Mouse (Mus musculus): Measurements from ENCODE around the gene Dph2.
A peak's percentile ranks its signal among the peaks of the same experiment; 100 is the strongest.

Dph2 gene

GRCm38 (mm10) chr4:117891738-117892161, at the start of gene Dph2:
TSS of gene Dph2 (minus strand) at chr4:117892032.
- peak; percentile 90 to 94 for DNase-seq (ENCODE audit: low spot score in 2 of 2)

DNA sequence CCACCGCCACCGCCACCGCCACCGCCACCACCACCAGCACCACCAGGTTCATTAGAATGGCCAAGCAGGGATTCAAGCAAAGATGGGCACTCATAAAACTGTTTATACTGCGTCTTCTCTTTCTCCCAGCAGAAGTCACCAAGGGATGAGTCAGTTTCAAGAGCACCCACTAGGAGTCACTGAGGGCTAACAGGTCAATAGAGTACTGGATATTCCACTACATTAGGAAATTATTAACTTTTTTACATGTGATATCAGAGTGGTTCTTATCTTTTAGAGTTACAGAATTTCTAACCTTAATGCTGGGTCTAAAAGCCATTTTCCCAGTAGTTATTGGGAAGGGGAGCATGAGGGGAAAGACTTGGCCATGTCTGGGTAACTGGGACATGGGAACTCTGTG, 45.1 kb upstream of the Dph2 start:
- no peak for DNase-seq (ENCODE audit: low spot score in 2 of 2)

- DNase-seq (ENCODE audit: low spot score in 2 of 2) = no peak
Observed at GRCm38 (mm10) chr4:117934081-117934480, 42.2 kb upstream of the Dph2 start.

GRCm38 (mm10) chr4:117933248-117933647, 41.4 kb upstream of the Dph2 start:
- no peak for DNase-seq (ENCODE audit: low spot score in 2 of 2)

DNA sequence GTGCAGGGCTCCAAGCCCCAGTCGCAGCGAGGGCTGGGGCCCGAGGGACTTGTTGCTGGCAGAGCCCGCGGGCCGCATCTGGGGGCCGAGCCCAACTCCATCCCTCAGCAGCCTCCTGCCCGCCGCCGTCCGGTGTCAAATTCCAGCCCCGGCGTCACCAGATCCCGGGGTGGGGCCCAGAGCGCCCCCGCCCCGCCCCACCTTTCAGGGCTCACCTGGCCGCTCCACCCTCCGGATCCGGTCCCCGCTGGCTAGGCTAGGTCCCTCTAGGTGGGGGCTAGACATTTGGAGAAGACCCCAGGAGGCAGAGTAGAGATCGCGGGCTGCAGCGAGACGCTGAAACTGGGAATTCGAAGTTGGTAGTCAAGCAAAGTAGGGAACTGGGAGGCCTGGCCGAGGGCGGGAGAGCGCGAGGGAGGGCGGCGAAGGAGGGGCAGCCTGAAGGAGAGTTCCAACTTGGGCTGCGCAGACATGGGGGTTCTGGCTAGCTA, 37.6 kb upstream of the Dph2 start, which contains the start of gene Artn:
Gene Artn, minus strand, starts transcription at position 373 of the 491 bp plus-strand sequence.
- peak in 1 of 2 experiments; percentile 25 for DNase-seq (ENCODE audit: low spot score in 2 of 2)

GRCm38 (mm10) chr4:117928699-117929241, 36.9 kb upstream of the Dph2 start:
- peak; percentile 48 to 64 for DNase-seq (ENCODE audit: low spot score in 2 of 2)

- DNase-seq (ENCODE audit: low spot score in 2 of 2) = peak; percentile 59 to 72
Observed at GRCm38 (mm10) chr4:117928234-117928633, 36.4 kb upstream of the Dph2 start.

DNA sequence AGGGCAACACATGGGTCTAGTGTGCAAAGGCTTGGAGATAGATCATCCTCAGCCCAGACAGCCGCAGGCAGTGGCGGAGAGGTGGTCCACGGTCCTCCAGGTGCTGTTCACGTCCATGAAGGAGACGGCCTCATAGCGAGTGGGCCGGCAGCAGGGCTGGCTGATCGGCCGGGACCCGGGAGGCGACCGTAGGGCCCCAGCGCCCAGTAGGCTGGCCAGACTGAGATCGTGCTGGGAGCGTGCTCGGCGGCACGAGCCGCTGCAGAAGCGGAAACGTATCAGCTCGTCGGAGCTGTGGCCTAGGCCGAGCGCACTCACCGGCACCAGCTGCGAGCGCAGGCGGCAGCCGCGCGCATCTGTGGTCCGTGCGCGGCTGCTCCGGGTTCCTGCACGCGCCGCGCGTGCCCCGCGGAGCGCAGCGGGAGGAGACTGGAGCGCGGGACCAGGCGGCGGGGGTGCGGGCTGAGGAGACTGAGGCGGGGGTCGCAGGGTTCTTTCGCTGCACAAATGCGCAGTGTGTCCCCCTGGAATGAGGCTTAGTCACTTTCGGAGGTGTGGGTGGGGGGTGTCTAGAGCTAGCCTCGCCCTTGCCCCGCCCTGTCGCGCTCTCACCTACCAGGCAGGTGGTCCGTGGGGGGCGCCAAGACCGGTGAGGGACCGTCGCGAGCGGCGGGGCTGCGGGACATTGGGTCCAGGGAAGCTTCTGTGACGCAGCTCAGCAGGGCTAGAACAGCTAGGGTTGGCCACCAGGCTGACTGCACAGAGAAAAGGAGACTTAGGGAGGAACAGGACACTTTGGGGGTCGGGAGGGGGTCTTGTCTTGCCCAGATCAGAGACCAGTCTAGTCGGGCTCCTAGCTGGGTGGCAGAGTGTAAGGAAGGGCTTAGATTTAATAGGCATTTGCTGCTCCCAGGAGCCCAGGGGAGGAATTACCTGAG, 35.0 kb upstream of the Dph2 start:
- DNase-seq (ENCODE audit: low spot score in 2 of 2) = peak; percentile 75 to 77

- DNase-seq (ENCODE audit: low spot score in 2 of 2) = no peak
Observed at GRCm38 (mm10) chr4:117924916-117925315, 33.1 kb upstream of the Dph2 start.

GRCm38 (mm10) chr4:117923450-117923849, 31.6 kb upstream of the Dph2 start:
- DNase-seq (ENCODE audit: low spot score in 2 of 2) = peak in 1 of 2 experiments; percentile 24

DNA sequence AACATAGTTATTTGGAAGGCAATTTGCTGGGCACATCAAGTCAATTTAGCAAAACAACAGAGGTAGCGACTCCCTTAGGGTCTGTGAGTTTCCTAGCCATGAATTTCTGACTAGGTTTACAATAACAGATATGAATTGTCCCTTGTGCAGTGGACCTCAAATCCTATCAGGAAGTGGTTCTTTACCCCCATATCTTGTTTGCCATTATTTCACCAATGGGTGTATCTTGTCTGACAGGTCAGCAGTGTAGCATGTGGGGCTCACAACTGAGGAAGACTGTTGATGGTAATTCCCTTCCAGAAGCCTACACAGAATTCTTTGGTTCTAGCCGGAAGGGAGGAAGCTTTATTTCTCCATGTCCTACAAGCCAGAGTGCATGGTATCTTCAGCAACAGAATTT, 29.5 kb upstream of the Dph2 start:
- DNase-seq (ENCODE audit: low spot score in 2 of 2) = no peak

DNA sequence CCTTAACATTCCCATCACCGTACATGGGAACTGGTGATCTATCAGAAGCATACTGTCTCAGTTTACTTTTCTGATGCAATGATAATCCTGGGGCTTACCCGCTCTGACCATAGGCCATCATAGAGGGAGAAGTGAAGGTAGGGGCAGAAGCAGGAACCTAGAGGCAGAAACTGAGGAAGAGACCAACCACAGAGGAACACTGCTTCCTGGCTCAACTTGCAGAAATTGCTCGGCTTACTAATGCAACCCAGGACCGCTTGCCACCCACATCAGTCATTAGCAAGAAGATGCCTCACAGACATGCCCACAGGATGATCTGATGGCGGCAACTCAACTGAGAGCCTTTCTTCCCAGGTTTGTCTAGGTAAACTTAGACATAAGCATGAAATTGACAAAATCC, 26.9 kb upstream of the Dph2 start:
- no peak for DNase-seq (ENCODE audit: low spot score in 2 of 2)

DNA sequence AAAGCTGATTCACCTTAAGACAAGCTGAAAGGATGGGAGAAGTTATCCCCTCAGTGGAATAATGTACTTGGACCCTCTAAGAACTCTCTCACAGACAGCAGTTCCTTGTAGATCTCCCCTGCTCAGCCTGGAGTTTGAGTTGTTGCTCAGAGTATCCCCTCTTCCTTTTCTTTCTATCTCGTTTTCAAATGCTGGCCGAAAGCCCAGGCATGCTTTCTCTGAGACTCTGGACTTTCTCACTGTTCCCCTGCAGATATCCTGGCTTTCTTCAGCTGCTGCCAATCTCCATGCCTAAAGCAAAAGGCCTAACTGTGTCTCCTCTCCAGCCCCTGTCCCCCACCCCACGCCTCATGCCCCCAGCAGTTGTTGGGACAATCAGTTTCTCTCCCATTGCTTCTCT, 26.4 kb upstream of the Dph2 start:
- DNase-seq (ENCODE audit: low spot score in 2 of 2) = no peak

- DNase-seq (ENCODE audit: low spot score in 2 of 2) = no peak
Observed at GRCm38 (mm10) chr4:117917847-117918246, 26.0 kb upstream of the Dph2 start.

- no peak for DNase-seq (ENCODE audit: low spot score in 2 of 2)
Observed at GRCm38 (mm10) chr4:117917402-117917801, 25.6 kb upstream of the Dph2 start.

GRCm38 (mm10) chr4:117916386-117916785, 24.6 kb upstream of the Dph2 start:
- no peak for DNase-seq (ENCODE audit: low spot score in 2 of 2)

DNA sequence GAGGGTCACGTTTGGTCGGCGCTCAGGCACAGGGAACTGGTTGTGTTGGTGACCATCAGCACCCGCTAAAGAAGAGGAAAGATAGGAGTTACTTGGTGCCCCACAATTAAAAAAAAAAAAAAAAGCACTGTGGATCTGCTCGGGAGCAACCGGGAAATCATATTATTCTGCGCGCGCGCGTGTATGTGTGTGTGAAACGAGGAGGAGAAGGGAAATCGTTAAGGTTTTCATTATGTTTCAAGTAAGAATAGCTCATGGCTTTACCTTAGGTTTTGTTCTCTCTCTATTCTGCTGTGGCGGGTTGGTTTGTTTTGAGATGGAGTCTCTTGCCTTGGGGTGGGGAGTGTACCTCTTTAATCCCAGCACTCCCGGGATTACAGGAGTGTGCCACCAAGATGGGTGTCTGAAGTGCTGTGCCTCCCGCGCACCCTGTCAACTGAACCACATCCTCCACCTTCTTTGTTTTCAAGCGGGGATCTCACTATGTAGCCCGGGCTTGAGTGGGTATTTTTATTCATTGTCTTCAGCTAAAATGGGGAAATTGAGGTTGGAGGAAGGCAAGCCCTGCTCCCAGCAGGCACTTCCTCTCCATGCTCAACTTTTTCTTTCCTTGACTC, 23.8 kb upstream of the Dph2 start:
- DNase-seq (ENCODE audit: low spot score in 2 of 2) = peak in 1 of 2 experiments; percentile 40

DNA sequence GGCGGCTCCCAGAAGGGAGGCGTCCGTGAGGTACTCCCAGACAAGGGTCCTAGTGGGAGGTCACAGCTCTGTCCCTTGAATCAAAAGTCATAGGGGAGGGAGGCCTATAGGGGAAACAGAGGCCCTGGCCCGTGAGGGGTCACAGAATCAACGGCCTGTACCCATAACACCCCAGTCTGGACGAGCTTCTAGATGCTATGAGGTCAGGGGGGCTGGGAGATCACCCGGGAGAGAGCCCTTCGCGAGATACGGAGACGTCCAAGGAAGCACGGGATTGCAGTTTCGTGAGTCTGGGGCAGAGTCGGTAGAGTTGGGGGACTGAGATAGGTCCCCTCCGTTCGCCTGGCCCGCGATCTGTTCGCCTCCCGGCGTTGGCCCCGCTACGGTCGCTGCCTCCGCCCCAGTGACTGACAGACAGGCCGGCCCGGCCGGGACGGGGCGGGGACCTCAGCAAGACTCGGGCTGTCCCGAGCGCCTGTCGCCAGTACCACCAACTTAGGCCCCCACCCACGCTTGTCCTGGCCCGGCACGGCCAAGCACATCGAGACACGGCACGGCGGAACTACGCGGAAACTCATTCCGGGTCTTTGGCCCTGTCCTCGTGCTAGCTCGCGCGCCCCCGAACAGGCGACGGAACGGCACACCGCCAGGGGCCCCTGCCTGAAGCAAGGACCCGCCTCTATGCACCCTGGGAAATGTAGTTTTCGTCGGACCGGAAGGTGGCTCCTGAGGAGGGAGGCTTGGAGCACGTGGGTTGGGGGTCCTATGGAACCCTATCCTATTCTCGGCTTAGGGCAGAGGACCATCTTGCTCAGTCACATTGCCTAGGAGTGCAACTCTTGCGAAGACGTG, 23.0 kb upstream of the Dph2 start, which contains the start of gene Ipo13:
Gene Ipo13, minus strand, starts transcription at position 409 of the 852 bp plus-strand sequence.
- peak; percentile 94 to 95 for DNase-seq (ENCODE audit: low spot score in 2 of 2)

DNA sequence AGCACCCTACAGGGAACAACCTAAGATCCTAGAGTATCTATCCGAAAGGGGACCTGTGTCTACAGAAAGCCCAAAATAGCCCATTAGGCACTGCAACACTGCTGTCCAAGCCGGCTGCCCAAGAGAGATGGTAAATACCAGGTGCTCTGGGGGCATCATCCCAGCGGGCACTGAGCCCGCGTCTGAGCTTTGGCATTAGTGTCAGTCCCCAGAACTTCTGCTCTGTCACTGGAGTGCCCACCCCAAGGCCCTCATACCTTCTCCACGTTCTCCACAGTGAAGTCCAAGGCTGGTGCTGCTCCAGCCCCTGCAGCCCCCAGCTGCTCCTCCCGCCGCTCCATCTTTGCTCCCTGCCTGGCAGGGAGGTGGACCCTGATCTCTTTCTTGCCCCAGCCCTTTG, 22.2 kb upstream of the Dph2 start:
- DNase-seq (ENCODE audit: low spot score in 2 of 2) = no peak

- DNase-seq (ENCODE audit: low spot score in 2 of 2) = peak; percentile 59 to 67
Observed at GRCm38 (mm10) chr4:117913421-117913820, 21.6 kb upstream of the Dph2 start.

DNA sequence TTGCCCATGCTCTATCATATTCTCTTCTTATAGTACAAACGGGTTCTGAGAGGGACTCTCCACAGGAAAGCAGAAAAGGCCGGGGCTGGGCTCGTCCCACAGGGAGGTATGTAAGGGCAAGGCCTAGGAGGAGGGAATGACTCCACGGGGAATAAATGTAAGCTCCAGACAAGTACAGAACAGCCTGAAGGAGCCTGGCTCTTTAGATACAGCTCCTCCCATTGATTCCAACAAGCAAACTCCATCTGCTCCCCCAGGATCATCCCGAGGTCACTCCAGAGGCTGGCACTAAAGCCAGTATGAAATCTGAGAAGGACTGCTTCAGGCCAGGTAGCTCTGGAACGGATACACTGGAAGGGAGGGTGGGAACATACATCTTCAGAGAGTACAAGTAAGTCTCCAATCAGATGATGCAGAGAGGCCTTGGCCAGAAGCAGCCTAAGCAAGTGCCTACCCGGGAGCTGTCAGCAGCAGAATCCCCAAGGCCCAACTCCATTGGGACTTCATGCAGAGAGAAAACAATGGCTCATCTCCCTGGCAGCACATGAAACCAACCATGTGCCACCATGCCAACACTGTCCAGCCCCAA, 20.9 kb upstream of the Dph2 start:
- DNase-seq (ENCODE audit: low spot score in 2 of 2) = no peak

Measured in right cerebral cortex, postnatal 10 days (tissue).